Mouse (Mus musculus): ENCODE measurements at regions not wholly inside any gene's neighbourhood (a gene's known extent, or its start where the extent isn't known, plus 50 kb on each side); places are given as distances from the start of the nearest gene placed in this dataset.

DNA sequence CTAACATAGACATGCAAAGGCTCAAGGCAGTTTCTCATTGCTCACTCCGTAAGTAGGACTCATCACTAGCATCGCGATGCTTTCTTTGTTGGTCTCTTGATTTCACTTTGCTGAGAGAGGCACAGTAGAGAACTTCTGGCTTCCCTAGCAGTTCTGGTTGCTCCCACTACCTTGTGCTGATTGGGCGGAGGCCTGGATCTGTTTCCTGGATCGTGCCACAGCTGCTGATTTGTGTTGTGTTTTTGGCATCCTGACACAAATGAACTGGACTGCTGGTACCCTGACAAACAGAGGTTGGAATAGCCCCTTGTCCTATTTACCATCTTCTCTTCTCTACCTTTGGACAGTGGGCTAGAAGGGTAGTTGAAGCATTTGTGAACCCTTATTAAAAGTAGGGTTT is 522.0 kb downstream of the Ptprc start:
- Histone ChIP-seq H3K27me3 (ENCODE audit: insufficient read depth, low read length) (no peaks in the 10 kb centered on the region), H3K4me3 (ENCODE audit: low read depth, low read length) (no peak overlapping the region), H3K4me1 (ENCODE audit: insufficient read depth, low read length) (no peaks in the 10 kb centered on the region), H3K9ac (replicated peaks; ENCODE audit: low read length, poor library complexity, severe bottlenecking) (no peak overlapping the region), H3K36me3 (ENCODE audit: insufficient read depth, low read length) (no peaks in the 10 kb centered on the region), H3K9me3 (ENCODE audit: low read length) (no peaks in the 10 kb centered on the region), H3K4me2 (ENCODE audit: low read depth, low read length, poor library complexity, severe bottlenecking) (no peak overlapping the region), H3K27ac (ENCODE audit: low read depth, low read length) (no peak overlapping the region)
- TF ChIP-seq CTCF (IDR thresholded peaks at IDR 0.05): no peak
- DNase-seq (ENCODE audit: low spot score) (no peak), ATAC-seq (ENCODE audit: low FRiP score) (no peak)
- 74% methylated on average over 5 of the region's 5 CpGs for WGBS

DNA sequence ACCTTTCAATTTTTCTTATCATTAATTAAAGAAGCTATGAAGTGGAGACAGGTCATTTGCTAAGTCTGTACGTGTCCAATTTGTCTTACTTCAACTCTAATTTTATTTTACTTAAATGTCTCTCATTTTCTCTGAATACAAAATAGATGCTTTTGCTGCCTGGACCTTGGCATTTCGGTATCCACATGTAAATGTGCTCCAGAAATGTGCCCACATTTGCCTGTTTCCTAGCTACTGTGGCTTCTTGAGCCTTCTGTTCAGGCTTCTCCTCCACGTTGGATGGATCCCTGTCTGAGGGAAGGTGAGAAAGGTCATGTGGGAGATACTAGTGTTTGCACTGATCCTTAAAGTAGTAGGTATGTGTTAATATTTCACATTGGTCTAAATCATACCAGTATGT is 524.9 kb downstream of the Ptprc start:
- H3K9ac ChIP-seq (replicated peaks; ENCODE audit: low read length, poor library complexity, severe bottlenecking): no peak overlapping the region
- H3K4me1 ChIP-seq (ENCODE audit: insufficient read depth, low read length): no peaks in the 10 kb centered on the region
- H3K4me2 ChIP-seq (ENCODE audit: low read depth, low read length, poor library complexity, severe bottlenecking): no peak overlapping the region
- no peak for ATAC-seq (ENCODE audit: low FRiP score)
- WGBS: 62% methylated on average over 3 of the region's 3 CpGs
- no peak overlapping the region for H3K27ac ChIP-seq (ENCODE audit: low read depth, low read length)
- H3K4me3 ChIP-seq (ENCODE audit: low read depth, low read length): no peak overlapping the region
- no peaks in the 10 kb centered on the region for H3K36me3 ChIP-seq (ENCODE audit: insufficient read depth, low read length)
- no peak for DNase-seq (ENCODE audit: low spot score)
- H3K9me3 ChIP-seq (ENCODE audit: low read length): no peaks in the 10 kb centered on the region
- H3K27me3 ChIP-seq (ENCODE audit: insufficient read depth, low read length): no peaks in the 10 kb centered on the region
- no peak for TF ChIP-seq CTCF (IDR thresholded peaks at IDR 0.05)

DNA sequence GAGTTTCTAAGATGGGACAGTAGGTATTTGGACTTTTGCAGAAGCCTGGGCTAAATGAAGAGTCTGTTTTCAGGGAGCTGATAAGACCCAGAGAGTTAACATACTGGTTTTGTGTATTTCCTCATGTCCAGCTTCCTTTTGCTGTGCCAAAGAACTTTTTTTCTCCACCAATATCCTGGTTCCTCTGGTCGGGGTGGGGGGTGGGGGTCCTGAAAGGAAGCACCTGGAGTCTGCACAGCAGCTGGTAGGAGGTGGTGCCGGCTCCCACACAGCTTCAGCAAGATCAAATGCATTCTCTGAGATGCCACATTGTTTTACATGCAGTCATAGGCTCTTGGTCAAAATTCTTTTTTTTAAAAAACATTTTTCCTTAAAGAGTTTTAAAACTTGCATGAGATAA is 525.4 kb downstream of the Ptprc start:
- 29% methylated on average over 2 of the region's 2 CpGs for WGBS
- Histone ChIP-seq H3K27ac (ENCODE audit: low read depth, low read length) (no peak overlapping the region), H3K4me2 (ENCODE audit: low read depth, low read length, poor library complexity, severe bottlenecking) (no peak overlapping the region), H3K9ac (replicated peaks; ENCODE audit: low read length, poor library complexity, severe bottlenecking) (no peak overlapping the region), H3K27me3 (ENCODE audit: insufficient read depth, low read length) (no peaks in the 10 kb centered on the region), H3K4me1 (ENCODE audit: insufficient read depth, low read length) (no peaks in the 10 kb centered on the region), H3K36me3 (ENCODE audit: insufficient read depth, low read length) (no peaks in the 10 kb centered on the region), H3K9me3 (ENCODE audit: low read length) (no peaks in the 10 kb centered on the region), H3K4me3 (ENCODE audit: low read depth, low read length) (no peak overlapping the region)
- no peak for ATAC-seq (ENCODE audit: low FRiP score)
- no peak for DNase-seq (ENCODE audit: low spot score)
- TF ChIP-seq CTCF (IDR thresholded peaks at IDR 0.05): no peak

- Histone ChIP-seq H3K9me3 (ENCODE audit: low read length) (no peaks in the 10 kb centered on the region), H3K4me2 (ENCODE audit: low read depth, low read length, poor library complexity, severe bottlenecking) (no peak overlapping the region), H3K27ac (ENCODE audit: low read depth, low read length) (no peak overlapping the region), H3K4me1 (ENCODE audit: insufficient read depth, low read length) (no peaks in the 10 kb centered on the region), H3K9ac (replicated peaks; ENCODE audit: low read length, poor library complexity, severe bottlenecking) (no peak overlapping the region), H3K27me3 (ENCODE audit: insufficient read depth, low read length) (no peaks in the 10 kb centered on the region), H3K36me3 (ENCODE audit: insufficient read depth, low read length) (no peaks in the 10 kb centered on the region), H3K4me3 (ENCODE audit: low read depth, low read length) (no peak overlapping the region)
- 37% methylated on average over 1 of the region's 1 CpGs for WGBS
- no peak for ATAC-seq (ENCODE audit: low FRiP score)
- no peak for TF ChIP-seq CTCF (IDR thresholded peaks at IDR 0.05)
- no peak for DNase-seq (ENCODE audit: low spot score)
Observed at GRCm38 (mm10) chr1:137648832-137649231, 526.7 kb downstream of the Ptprc start.

DNA sequence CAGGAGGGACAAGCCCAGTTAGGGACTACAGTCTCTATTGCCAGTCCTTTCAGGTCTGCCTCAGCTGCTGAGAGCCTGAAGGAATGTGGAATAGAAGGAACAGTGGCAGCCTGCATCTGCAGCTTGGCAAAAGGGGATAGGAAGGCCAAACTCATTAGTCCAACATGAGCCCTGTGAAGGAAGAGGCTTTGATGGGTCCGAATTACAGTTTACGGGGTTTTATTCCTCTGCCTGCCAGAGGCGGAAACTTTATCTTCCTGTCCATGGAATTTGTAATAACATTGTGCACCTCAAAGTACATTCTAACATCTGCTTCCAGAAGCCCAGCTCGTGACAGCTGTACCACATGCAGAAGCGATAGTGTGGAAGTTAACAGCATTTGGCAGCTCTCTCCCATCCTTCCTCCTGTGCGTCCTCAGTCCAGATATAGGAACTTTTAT is 530.9 kb downstream of the Ptprc start:
- Histone ChIP-seq H3K4me1 (ENCODE audit: insufficient read depth, low read length) (no peaks in the 10 kb centered on the region), H3K27me3 (ENCODE audit: insufficient read depth, low read length) (no peaks in the 10 kb centered on the region), H3K27ac (ENCODE audit: low read depth, low read length) (no peak overlapping the region), H3K4me2 (ENCODE audit: low read depth, low read length, poor library complexity, severe bottlenecking) (no peak overlapping the region), H3K9ac (replicated peaks; ENCODE audit: low read length, poor library complexity, severe bottlenecking) (no peak overlapping the region), H3K36me3 (ENCODE audit: insufficient read depth, low read length) (no peaks in the 10 kb centered on the region), H3K9me3 (ENCODE audit: low read length) (no peaks in the 10 kb centered on the region), H3K4me3 (ENCODE audit: low read depth, low read length) (no peak overlapping the region)
- DNase-seq (ENCODE audit: low spot score): no peak
- ATAC-seq (ENCODE audit: low FRiP score): no peak
- WGBS: 69% methylated on average over 6 of the region's 6 CpGs
- no peak for TF ChIP-seq CTCF (IDR thresholded peaks at IDR 0.05)

GRCm38 (mm10) chr1:137643508-137643907 is 532.0 kb downstream of the Ptprc start:
- no peak overlapping the region for H3K4me3 ChIP-seq (ENCODE audit: low read depth, low read length)
- H3K27ac ChIP-seq (ENCODE audit: low read depth, low read length): no peak overlapping the region
- peak; percentile 54 for DNase-seq (ENCODE audit: low spot score)
- no peak overlapping the region for H3K4me2 ChIP-seq (ENCODE audit: low read depth, low read length, poor library complexity, severe bottlenecking)
- no peaks in the 10 kb centered on the region for H3K36me3 ChIP-seq (ENCODE audit: insufficient read depth, low read length)
- no peak overlapping the region for H3K9ac ChIP-seq (replicated peaks; ENCODE audit: low read length, poor library complexity, severe bottlenecking)
- no peaks in the 10 kb centered on the region for H3K9me3 ChIP-seq (ENCODE audit: low read length)
- WGBS: 75% methylated on average over 1 of the region's 1 CpGs
- no peaks in the 10 kb centered on the region for H3K4me1 ChIP-seq (ENCODE audit: insufficient read depth, low read length)
- no peaks in the 10 kb centered on the region for H3K27me3 ChIP-seq (ENCODE audit: insufficient read depth, low read length)
- no peak for ATAC-seq (ENCODE audit: low FRiP score)
- TF ChIP-seq CTCF (IDR thresholded peaks at IDR 0.05): no peak
